Mouse (Mus musculus) kidney, postnatal 0 days (tissue): ENCODE data around the gene Tmem100. TPM values are rescaled to one million over a fixed set of nuclear protein-coding genes. Genes with fewer than 3 reads are reported as not detected.

Experiments used
- ATAC-seq: fragments of 200-750 bp; cut with Nextera tagmentation; replicated peaks from 2 replicates; pipeline ENCODE4 v1.8.0; 2017; ENCODE audit warnings: low read depth, moderate number of reproducible peaks, moderate TSS enrichment, moderate library complexity; ENCODE audit not compliant: low FRiP score
- DNase-seq: peaks from one replicate; pipeline ENCODE4 v3.0.0-alpha.2; 2016; ENCODE audit warnings: low spot score
- H3K27ac ChIP-seq: fragments of 300-500 bp; sonication (generic); 2 replicates; pipeline ENCODE4 v1.5.1; 2014; ENCODE audit warnings: mild to moderate bottlenecking
- H3K27me3 ChIP-seq: fragments of 300-500 bp; sonication (generic); 2 replicates; pipeline ENCODE4 v1.6.1; 2014; ENCODE audit warnings: low read length, mixed read lengths; ENCODE audit not compliant: insufficient read depth
- H3K36me3 ChIP-seq: fragments of 300-500 bp; sonication (generic); 2 replicates; pipeline ENCODE4 v1.6.1; 2014; ENCODE audit warnings: low read length, mixed read lengths; ENCODE audit not compliant: insufficient read depth
- H3K4me1 ChIP-seq: fragments of 300-500 bp; sonication (generic); replicated peaks from 2 replicates; pipeline ENCODE4 v1.6.1; 2014; ENCODE audit warnings: antibody characterized with exemption, low read length, mixed read lengths; ENCODE audit not compliant: insufficient read depth
- H3K4me2 ChIP-seq: fragments of 300-500 bp; sonication (generic); 2 replicates; pipeline ENCODE4 v1.6.1; 2014; ENCODE audit warnings: mild to moderate bottlenecking, low read length, moderate library complexity, mixed read lengths
- H3K4me3 ChIP-seq: fragments of 300-500 bp; sonication (generic); replicated peaks from 2 replicates; pipeline ENCODE4 v1.5.1; 2014; ENCODE audit warnings: low read depth, low read length
- H3K9ac ChIP-seq: fragments of 300-500 bp; sonication (generic); 2 replicates; pipeline ENCODE4 v1.6.1; 2014; ENCODE audit warnings: low read depth, low read length
- H3K9me3 ChIP-seq: fragments of 300-500 bp; sonication (generic); replicated peaks from 2 replicates; pipeline ENCODE4 v1.6.1; 2016; ENCODE audit warnings: low read length, inconsistent platforms, mixed read lengths
- CTCF ChIP-seq: IDR thresholded peaks from 2 replicates; pipeline ENCODE4 v1.5.1; 2016; ENCODE audit warnings: antibody characterized with exemption, low read depth, mild to moderate bottlenecking, moderate library complexity
- WGBS: fragments of 180-500 bp; shearing (Covaris S2); extraction: QIAGEN DNeasy Blood & Tissue Kit; methylation state at CpG from one replicate; pipeline ENCODE4 v1.1.7; 2014; 5-methylcytosine and 5-hydroxymethylcytosine counted together
- polyA plus RNA-seq: library from polyadenylated mRNA; unstranded; fragments of >200 nt; fragmentation: Nextera tagmentation; extraction: Ambion mirVana; gene quantifications from 2 replicates; pipeline ENCODE4 v1.2.1, GENCODE M21; 2015

Gene Tmem100
- polyA plus RNA-seq, 1 experiment from 2014 or later: 37.3 TPM

GRCm38 (mm10) chr11:90066405-90067250 is 36.5 kb downstream of the Tmem100 start:
- Histone ChIP-seq H3K4me2 (no peak overlapping the region), H3K9ac (no peak overlapping the region), H3K4me3 (no peak overlapping the region), H3K9me3 (no peaks in the 10 kb centered on the region), H3K27ac (0 out of 2 replicates have a peak overlapping the region, but pooled peaks have one; percentile 1), H3K27me3 (no peaks in the 10 kb centered on the region), H3K4me1 (no peaks in the 10 kb centered on the region), H3K36me3 (no peaks in the 10 kb centered on the region)
- WGBS: 83% methylated on average over 23 of the region's 23 CpGs
- ATAC-seq (no peak), DNase-seq (peak; percentile 48)
- TF ChIP-seq CTCF: no peak

GRCm38 (mm10) chr11:90071747-90072146 is 41.6 kb downstream of the Tmem100 start:
- TF ChIP-seq CTCF: no peak
- H3K27ac ChIP-seq: no peak overlapping the region
- ATAC-seq: no peak
- no peak overlapping the region for H3K4me3 ChIP-seq
- 16% methylated on average over 9 of the region's 9 CpGs for WGBS
- H3K4me1 ChIP-seq: no peaks in the 10 kb centered on the region
- no peaks in the 10 kb centered on the region for H3K36me3 ChIP-seq
- peak; percentile 47 for DNase-seq
- H3K9me3 ChIP-seq: no peaks in the 10 kb centered on the region
- H3K9ac ChIP-seq: no peak overlapping the region
- no peaks in the 10 kb centered on the region for H3K27me3 ChIP-seq
- H3K4me2 ChIP-seq: no peak overlapping the region

GRCm38 (mm10) chr11:90073201-90073600 is 43.1 kb downstream of the Tmem100 start:
- ATAC-seq: no peak
- no peak overlapping the region for H3K27ac ChIP-seq
- WGBS: 45% methylated on average over 5 of the region's 5 CpGs

GRCm38 (mm10) chr11:90076666-90077065 is 46.5 kb downstream of the Tmem100 start:
- Histone ChIP-seq H3K4me1 (no peaks in the 10 kb centered on the region), H3K27ac (no peak overlapping the region), H3K36me3 (no peaks in the 10 kb centered on the region), H3K4me2 (no peak overlapping the region), H3K4me3 (no peak overlapping the region), H3K9me3 (no peaks in the 10 kb centered on the region), H3K9ac (no peak overlapping the region), H3K27me3 (no peaks in the 10 kb centered on the region)
- DNase-seq (no peak), ATAC-seq (no peak)
- TF ChIP-seq CTCF: no peak
- 89% methylated on average over 3 of the region's 3 CpGs for WGBS

More at GRCm38 (mm10) chr11:90073201-90073600, 43.1 kb downstream of the Tmem100 start:
- no peak for TF ChIP-seq CTCF
- Histone ChIP-seq H3K4me1 (no peaks in the 10 kb centered on the region), H3K4me2 (no peak overlapping the region), H3K9ac (no peak overlapping the region), H3K4me3 (no peak overlapping the region), H3K27me3 (no peaks in the 10 kb centered on the region), H3K9me3 (no peaks in the 10 kb centered on the region), H3K36me3 (no peaks in the 10 kb centered on the region)
- DNase-seq: peak; percentile 28

- no peak overlapping the region for H3K4me3 ChIP-seq
- no peaks in the 10 kb centered on the region for H3K4me1 ChIP-seq
- 84% methylated on average over 3 of the region's 3 CpGs for WGBS
- TF ChIP-seq CTCF: no peak
- H3K27me3 ChIP-seq: no peaks in the 10 kb centered on the region
- DNase-seq (no peak), ATAC-seq (no peak)
- no peaks in the 10 kb centered on the region for H3K36me3 ChIP-seq
- no peak overlapping the region for H3K4me2 ChIP-seq
- H3K9ac ChIP-seq: no peak overlapping the region
- no peak overlapping the region for H3K27ac ChIP-seq
- no peaks in the 10 kb centered on the region for H3K9me3 ChIP-seq
Measured at GRCm38 (mm10) chr11:90080678-90081267, 50.6 kb downstream of the Tmem100 start.

GRCm38 (mm10) chr11:90081820-90082596 is 51.9 kb downstream of the Tmem100 start:
- Histone ChIP-seq H3K9ac (no peak overlapping the region), H3K4me2 (no peak overlapping the region), H3K4me3 (no peak overlapping the region), H3K27me3 (no peaks in the 10 kb centered on the region), H3K36me3 (no peaks in the 10 kb centered on the region), H3K27ac (no peak overlapping the region), H3K4me1 (no peaks in the 10 kb centered on the region), H3K9me3 (no peaks in the 10 kb centered on the region)
- DNase-seq: no peak
- WGBS: 88% methylated on average over 10 of the region's 10 CpGs
- TF ChIP-seq CTCF: no peak
- no peak for ATAC-seq
